23 mouse cellular contexts compared by ENCODE assay signal in genomic region chr3:37476485-37476884, GRCm38 (mm10). TPM values are rescaled to one million over a fixed set of nuclear protein-coding genes. Genes with fewer than 3 reads are reported as not detected.
DNase-seq lines count a peak whose midpoint lies in the region; ATAC-seq and TF ChIP-seq lines count a peak whose summit lies in the region.
"Had no signal": no experiment of that assay in that cellular context is flagged by ENCODE, and none has a peak within 500 bp of the region (broad histone marks: within the 10 kb centered on the region; RNA-seq: fewer than 3 reads in every experiment).

No protein-coding gene starts in this region.

- H3K36me3 ChIP-seq in limb, embryonic 10.5 days = peaks cover 5% of the 10 kb centered on the region
- H3K36me3 ChIP-seq: heart, embryonic 15.5 days had no signal

- no peaks in the 10 kb centered on the region for H3K4me1 ChIP-seq in limb, embryonic 10.5 days
- H3K4me1 ChIP-seq: embryonic facial prominence, embryonic 10.5 days; heart, embryonic 15.5 days; hindbrain, embryonic 13.5 days; limb, embryonic 12.5 days; neural tube, embryonic 15.5 days had no signal

- H3K27me3 ChIP-seq in limb, embryonic 10.5 days (ENCODE audit: low read depth, poor library complexity, severe bottlenecking) = no peaks in the 10 kb centered on the region
- H3K27me3 ChIP-seq: heart, embryonic 15.5 days; hindbrain, embryonic 13.5 days; limb, embryonic 12.5 days; liver, embryonic 12.5 days; neural tube, embryonic 15.5 days had no signal

- WGBS in limb, embryonic 10.5 days = 87% methylated on average over 1 of the region's 1 CpGs

- no peaks in the 10 kb centered on the region for H3K9me3 ChIP-seq in limb, embryonic 10.5 days (replicated peaks)
- H3K9me3 ChIP-seq: embryonic facial prominence, embryonic 10.5 days; heart, embryonic 15.5 days; hindbrain, embryonic 13.5 days; limb, embryonic 12.5 days; liver, embryonic 12.5 days; neural tube, embryonic 15.5 days had no signal

- TF ChIP-seq CTCF in layer of hippocampus, adult 2 months (conservative IDR thresholded peaks at IDR 0.05) = no peak

- peak; percentile 49 for DNase-seq in 416B (ENCODE audit: low read depth)
- DNase-seq in CD4-positive, CD25-positive, alpha-beta regulatory T cell, adult 2 months (ENCODE audit: low read depth, low spot score) = peak; percentile 27
- DNase-seq in urinary bladder, postnatal 36 days (ENCODE audit: low spot score in 2 of 2) = no peak
- DNase-seq in limb, embryonic 10.5 days (ENCODE audit: low spot score) = no peak
- DNase-seq in layer of hippocampus, adult 2 months (ENCODE audit: low spot score in 2 of 2) = no peak
- DNase-seq: adrenal gland, postnatal 14 days; cerebellum, adult 8-10 months; gastrocnemius, postnatal 10 days; heart, postnatal 36 days; kidney, adult 8-10 months; kidney, postnatal 10 days; lung, embryonic 14.5 days; lung, postnatal 36 days had no signal

- peak; percentile 55 for ATAC-seq in granulocyte monocyte progenitor cell, adult 5-6 weeks (replicated peaks; ENCODE audit: poor library complexity, severe bottlenecking)
- 0 out of 2 replicates have a peak, but pooled peaks have one; percentile 44 for ATAC-seq in neutrophil, adult 5-6 weeks (ENCODE audit: extremely low read depth, insufficient number of reproducible peaks, low FRiP score, poor library complexity, severe bottlenecking)
- ATAC-seq: forebrain, embryonic 16.5 days; liver, embryonic 12.5 days; midbrain, embryonic 16.5 days had no signal

- H3K27ac ChIP-seq in limb, embryonic 10.5 days = no peak overlapping the region
- no peak overlapping the region for H3K27ac ChIP-seq in layer of hippocampus, adult 2 months
- H3K27ac ChIP-seq: embryonic facial prominence, embryonic 10.5 days; heart, embryonic 15.5 days; hindbrain, embryonic 13.5 days; limb, embryonic 12.5 days; liver, embryonic 12.5 days; neural tube, embryonic 15.5 days had no signal

- H3K4me3 ChIP-seq in limb, embryonic 10.5 days = no peak overlapping the region
- H3K4me3 ChIP-seq in layer of hippocampus, adult 2 months = no peak overlapping the region
- H3K4me3 ChIP-seq: embryonic facial prominence, embryonic 10.5 days; heart, embryonic 15.5 days; hindbrain, embryonic 13.5 days; limb, embryonic 12.5 days; liver, embryonic 12.5 days; neural tube, embryonic 15.5 days had no signal

RNA-seq across cellular contexts. Expression of gene Nudt6, which starts 56.5 kb away (rescaled TPM):
- 17.3 and 19.0 TPM in 2 replicates for total RNA-seq in granulocyte monocyte progenitor cell, adult 5-6 weeks (2014; fragmentation: Nextera tagmentation)
- total RNA-seq in granulocyte monocyte progenitor cell, adult 5-6 weeks (2017) = 13.4 and 27.7 TPM in 2 replicates
- 13.1 and 14.4 TPM in 2 replicates for total RNA-seq in neutrophil, adult 5-6 weeks (2017)
- 3.9 and 4.7 TPM in 2 replicates for polyA plus RNA-seq in limb, embryonic 10.5 days (2016; fragmentation: Nextera tagmentation; extraction: Ambion mirVana)
- total RNA-seq in layer of hippocampus, adult 2 months (2021) = 1 to 10 TPM; 5.3 to 5.4 TPM

RNA-seq across cellular contexts. Expression of gene Spata5, which starts 56.8 kb away (rescaled TPM):
- 30.6 and 64.1 TPM in 2 replicates for total RNA-seq in granulocyte monocyte progenitor cell, adult 5-6 weeks (2014; fragmentation: Nextera tagmentation)
- 116 and 141 TPM in 2 replicates for total RNA-seq in granulocyte monocyte progenitor cell, adult 5-6 weeks (2017)
- 41.4 and 57.3 TPM in 2 replicates for total RNA-seq in neutrophil, adult 5-6 weeks (2017)
- polyA plus RNA-seq in limb, embryonic 10.5 days (2016; fragmentation: Nextera tagmentation; extraction: Ambion mirVana) = 52.7 and 53.3 TPM in 2 replicates
- total RNA-seq in layer of hippocampus, adult 2 months (2021) = 10 to 100 TPM; 25.3 to 30.5 TPM

Comparison
In these comparisons a context has a peak if more than half of its experiments do, and no peak if none do; other contexts are left out.
1. DNase-seq: peak in 416B (single experiment) and CD4-positive, CD25-positive, alpha-beta regulatory T cell, adult 2 months (single experiment); none in urinary bladder, postnatal 36 days (0 of 2), limb, embryonic 10.5 days (single experiment) and layer of hippocampus, adult 2 months (0 of 2).